Mouse (Mus musculus) kidney, embryonic 15.5 days (tissue): ENCODE data around the gene Fam19a5. TPM values are rescaled to one million over a fixed set of nuclear protein-coding genes. Genes with fewer than 3 reads are reported as not detected.

Experiments
- ATAC-seq: fragments of 200-750 bp; cut with Nextera tagmentation; replicated peaks from 2 replicates; pipeline ENCODE4 v1.8.0; 2017; ENCODE audit warnings: moderate TSS enrichment; ENCODE audit not compliant: low FRiP score
- H3K27ac ChIP-seq: fragments of 300-500 bp; sonication (generic); 2 replicates; pipeline ENCODE4 v1.5.1; 2015; ENCODE audit warnings: mild to moderate bottlenecking, inconsistent platforms
- H3K27me3 ChIP-seq: fragments of 300-500 bp; sonication (generic); 2 replicates; pipeline ENCODE4 v1.6.1; 2015; ENCODE audit warnings: inconsistent platforms
- H3K36me3 ChIP-seq: fragments of 300-500 bp; sonication (generic); 2 replicates; pipeline ENCODE4 v1.6.1; 2015; ENCODE audit warnings: inconsistent platforms
- H3K4me1 ChIP-seq: fragments of 300-500 bp; sonication (generic); 2 replicates; pipeline ENCODE4 v1.6.1; 2015; ENCODE audit warnings: inconsistent platforms
- H3K4me2 ChIP-seq: fragments of 300-500 bp; sonication (generic); 2 replicates; pipeline ENCODE4 v1.6.1; 2015; ENCODE audit warnings: moderate library complexity, mild to moderate bottlenecking, inconsistent platforms
- H3K4me3 ChIP-seq: fragments of 300-500 bp; sonication (generic); replicated peaks from 2 replicates; pipeline ENCODE4 v1.5.1; 2015; ENCODE audit warnings: mild to moderate bottlenecking, inconsistent platforms
- H3K9ac ChIP-seq: fragments of 300-500 bp; sonication (generic); 2 replicates; pipeline ENCODE4 v1.6.1; 2015; ENCODE audit warnings: mild to moderate bottlenecking, inconsistent platforms
- H3K9me3 ChIP-seq: fragments of 300-500 bp; sonication (generic); replicated peaks from 2 replicates; pipeline ENCODE4 v1.6.1; 2016; ENCODE audit warnings: inconsistent platforms
- WGBS: fragments of 180-500 bp; shearing (Covaris S2); methylation state at CpG from one replicate; pipeline ENCODE4 v1.1.7; 2015; ENCODE audit warnings: mixed read lengths; 5-methylcytosine and 5-hydroxymethylcytosine counted together
- polyA plus RNA-seq: library from polyadenylated mRNA; unstranded; fragments of >200 nt; fragmentation: Nextera tagmentation; extraction: Ambion mirVana; gene quantifications from 2 replicates; pipeline ENCODE4 v1.2.1, GENCODE M21; 2015

The Fam19a5 gene
- polyA plus RNA-seq, 1 experiment from 2014 or later: 4.7 TPM

GRCm38 (mm10) chr15:87550756-87551155 lies 6.7 kb downstream of the Fam19a5 start:
- no peak for ATAC-seq
- H3K27me3 ChIP-seq: peaks cover 56% of the 10 kb centered on the region
- no peak overlapping the region for H3K4me2 ChIP-seq
- H3K4me3 ChIP-seq: no peak overlapping the region
- WGBS: 54% methylated on average over 5 of the region's 5 CpGs
- no peaks in the 10 kb centered on the region for H3K36me3 ChIP-seq
- no peaks in the 10 kb centered on the region for H3K4me1 ChIP-seq
- H3K9me3 ChIP-seq: no peaks in the 10 kb centered on the region
- H3K9ac ChIP-seq: no peak overlapping the region
- no peak overlapping the region for H3K27ac ChIP-seq

- no peak for ATAC-seq
- Histone ChIP-seq H3K9me3 (no peaks in the 10 kb centered on the region), H3K4me3 (no peak overlapping the region), H3K27me3 (peaks cover 48% of the 10 kb centered on the region), H3K4me1 (no peaks in the 10 kb centered on the region), H3K36me3 (no peaks in the 10 kb centered on the region), H3K27ac (no peak overlapping the region), H3K4me2 (no peak overlapping the region), H3K9ac (no peak overlapping the region)
- WGBS: 41% methylated on average over 8 of the region's 8 CpGs
Measured at GRCm38 (mm10) chr15:87551556-87551955, 7.5 kb downstream of the Fam19a5 start.

DNA sequence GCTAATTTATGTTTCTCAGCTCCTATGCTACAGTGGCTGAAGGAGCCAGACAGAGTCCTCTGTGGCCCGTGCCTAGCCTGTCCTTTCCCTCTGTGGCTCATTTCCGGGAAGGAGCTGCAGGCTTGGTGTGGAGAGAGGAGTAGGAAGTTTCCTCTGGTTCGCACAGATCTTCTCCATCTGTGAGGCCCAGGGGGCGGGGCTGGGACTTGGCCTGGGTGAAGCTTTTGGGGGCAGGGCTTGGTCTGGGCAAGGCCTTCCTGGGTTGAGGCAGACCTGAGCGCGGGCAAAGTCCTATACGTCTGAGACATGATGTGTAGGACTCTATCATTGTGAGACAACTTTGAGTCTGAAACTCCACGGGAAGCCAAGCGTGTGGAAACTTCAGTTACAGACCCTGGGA lies 11.7 kb downstream of the Fam19a5 start:
- Histone ChIP-seq H3K9ac (no peak overlapping the region), H3K36me3 (no peaks in the 10 kb centered on the region), H3K27ac (no peak overlapping the region), H3K4me3 (no peak overlapping the region), H3K4me1 (no peaks in the 10 kb centered on the region), H3K9me3 (no peaks in the 10 kb centered on the region), H3K4me2 (no peak overlapping the region), H3K27me3 (peaks cover 10% of the 10 kb centered on the region)
- WGBS: 73% methylated on average over 9 of the region's 9 CpGs
- ATAC-seq: no peak

DNA sequence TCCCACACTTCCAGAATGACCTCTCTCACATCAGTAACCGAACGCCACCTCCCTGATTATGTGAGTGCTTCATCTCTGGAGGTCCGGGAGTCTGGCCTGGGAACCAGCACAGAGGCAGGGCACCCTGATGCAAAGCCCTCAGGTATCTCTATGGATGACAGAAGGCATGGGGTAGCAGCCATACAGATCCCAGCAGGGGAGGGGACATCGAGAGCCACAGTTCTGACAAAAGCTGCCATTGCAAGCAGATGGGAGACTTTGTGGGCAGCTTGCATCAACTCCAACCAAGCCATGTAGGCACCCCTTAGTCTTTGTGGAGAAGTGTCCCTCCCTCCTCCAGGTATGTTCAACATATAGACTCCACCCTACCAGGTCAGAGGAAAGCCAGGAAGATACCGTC lies 20.2 kb downstream of the Fam19a5 start:
- ATAC-seq: no peak

GRCm38 (mm10) chr15:87566040-87566929 lies 22.2 kb downstream of the Fam19a5 start:
- ATAC-seq: peak; percentile 57; the same call in 1 of the 2 replicates
- WGBS: 53% methylated on average over 11 of the region's 11 CpGs
- peak overlapping the region; percentile 32; the same call in 1 of the 2 replicates for H3K27ac ChIP-seq

More for the DNA sequence above, 20.2 kb downstream of the Fam19a5 start:
- no peak overlapping the region for H3K4me3 ChIP-seq
- no peak overlapping the region for H3K27ac ChIP-seq
- peaks cover 11% of the 10 kb centered on the region for H3K4me1 ChIP-seq
- no peaks in the 10 kb centered on the region for H3K36me3 ChIP-seq
- H3K27me3 ChIP-seq: no peaks in the 10 kb centered on the region
- H3K9ac ChIP-seq: no peak overlapping the region
- H3K4me2 ChIP-seq: no peak overlapping the region
- H3K9me3 ChIP-seq: no peaks in the 10 kb centered on the region
- WGBS: 92% methylated on average over 5 of the region's 5 CpGs

DNA sequence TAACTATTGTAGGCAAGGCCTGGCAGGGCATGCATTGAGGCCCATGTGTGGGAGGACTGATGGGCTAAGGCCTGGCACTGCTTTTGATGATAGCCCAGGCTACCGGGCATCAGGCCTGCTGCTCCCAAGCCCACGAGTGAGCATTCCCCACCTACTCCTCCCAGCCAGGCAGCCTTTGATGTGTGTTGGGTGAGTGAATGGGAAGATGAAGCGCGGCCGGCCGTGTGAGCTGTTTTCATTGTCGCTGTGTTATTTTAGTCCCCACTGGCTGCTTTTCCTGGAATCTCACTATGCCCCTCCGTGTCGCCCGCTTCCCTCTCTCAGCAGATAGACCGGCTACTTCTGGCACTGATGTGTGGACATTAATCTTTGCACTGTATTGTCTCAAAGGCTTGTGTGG lies 26.1 kb downstream of the Fam19a5 start:
- WGBS: 48% methylated on average over 11 of the region's 11 CpGs
- H3K9me3 ChIP-seq: no peaks in the 10 kb centered on the region
- H3K4me1 ChIP-seq: peaks cover 11% of the 10 kb centered on the region
- no peak overlapping the region for H3K9ac ChIP-seq
- ATAC-seq: no peak
- H3K4me2 ChIP-seq: no peak overlapping the region
- no peaks in the 10 kb centered on the region for H3K36me3 ChIP-seq
- no peaks in the 10 kb centered on the region for H3K27me3 ChIP-seq
- no peak overlapping the region for H3K4me3 ChIP-seq
- H3K27ac ChIP-seq: no peak overlapping the region

More at GRCm38 (mm10) chr15:87566040-87566929, 22.2 kb downstream of the Fam19a5 start:
- Histone ChIP-seq H3K9ac (no peak overlapping the region), H3K4me2 (no peak overlapping the region), H3K4me1 (peaks cover 11% of the 10 kb centered on the region), H3K4me3 (no peak overlapping the region), H3K9me3 (no peaks in the 10 kb centered on the region), H3K27me3 (no peaks in the 10 kb centered on the region), H3K36me3 (no peaks in the 10 kb centered on the region)

DNA sequence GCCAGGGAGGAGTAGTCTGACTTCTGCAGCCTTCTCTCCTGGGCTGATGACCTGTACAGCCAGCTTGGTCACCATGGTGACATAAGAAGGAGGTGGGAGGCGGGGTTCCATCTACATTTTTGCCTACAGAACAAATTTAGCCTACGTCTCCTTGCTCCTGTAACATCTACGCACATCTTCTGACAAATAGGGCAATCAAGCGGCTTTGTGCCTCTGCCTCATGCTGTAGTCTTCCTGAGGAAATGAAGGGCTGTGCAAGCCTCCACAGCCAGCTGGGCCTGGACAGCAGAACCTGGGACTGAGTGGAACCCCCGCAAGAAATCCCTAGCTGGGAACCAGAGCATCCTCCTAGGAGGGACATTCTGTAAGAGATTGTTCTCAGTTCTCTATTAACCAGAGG lies 35.8 kb downstream of the Fam19a5 start:
- Histone ChIP-seq H3K4me2 (no peak overlapping the region), H3K36me3 (no peaks in the 10 kb centered on the region), H3K9ac (no peak overlapping the region), H3K9me3 (no peaks in the 10 kb centered on the region), H3K27ac (no peak overlapping the region), H3K4me3 (no peak overlapping the region), H3K27me3 (no peaks in the 10 kb centered on the region), H3K4me1 (no peaks in the 10 kb centered on the region)
- WGBS: 81% methylated on average over 5 of the region's 5 CpGs
- no peak for ATAC-seq

GRCm38 (mm10) chr15:87583921-87584621 lies 40.0 kb downstream of the Fam19a5 start:
- 82% methylated on average over 26 of the region's 26 CpGs for WGBS

DNA sequence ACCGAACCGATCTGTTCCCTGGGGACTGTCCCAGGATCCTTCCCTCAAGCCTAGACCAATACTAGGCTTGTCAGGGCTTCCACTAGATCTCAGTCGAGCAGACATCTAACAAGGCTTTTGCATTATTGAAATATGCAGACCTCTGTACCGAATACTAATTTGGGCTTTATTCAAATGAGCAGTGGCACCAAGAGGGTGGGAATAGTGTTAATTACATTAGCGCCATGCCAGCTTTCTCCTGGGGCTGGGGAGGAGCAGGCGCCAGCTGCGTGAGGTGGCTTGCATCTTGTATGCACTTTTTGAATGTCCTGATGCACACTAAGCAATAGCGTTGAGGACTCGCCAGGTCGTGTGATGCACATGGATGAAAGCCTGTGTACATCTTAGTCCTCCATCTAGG lies 46.9 kb downstream of the Fam19a5 start:
- Histone ChIP-seq H3K27ac (no peak overlapping the region), H3K4me3 (no peak overlapping the region), H3K36me3 (no peaks in the 10 kb centered on the region), H3K4me1 (no peaks in the 10 kb centered on the region), H3K27me3 (no peaks in the 10 kb centered on the region), H3K4me2 (no peak overlapping the region), H3K9ac (no peak overlapping the region), H3K9me3 (no peaks in the 10 kb centered on the region)
- WGBS: 93% methylated on average over 10 of the region's 10 CpGs
- ATAC-seq: no peak

More at GRCm38 (mm10) chr15:87583921-87584621, 40.0 kb downstream of the Fam19a5 start:
- no peak overlapping the region for H3K27ac ChIP-seq
- H3K9me3 ChIP-seq: no peaks in the 10 kb centered on the region
- no peak overlapping the region for H3K9ac ChIP-seq
- H3K4me3 ChIP-seq: no peak overlapping the region
- H3K4me1 ChIP-seq: no peaks in the 10 kb centered on the region
- H3K4me2 ChIP-seq: no peak overlapping the region
- H3K36me3 ChIP-seq: no peaks in the 10 kb centered on the region
- ATAC-seq: no peak
- H3K27me3 ChIP-seq: no peaks in the 10 kb centered on the region

DNA sequence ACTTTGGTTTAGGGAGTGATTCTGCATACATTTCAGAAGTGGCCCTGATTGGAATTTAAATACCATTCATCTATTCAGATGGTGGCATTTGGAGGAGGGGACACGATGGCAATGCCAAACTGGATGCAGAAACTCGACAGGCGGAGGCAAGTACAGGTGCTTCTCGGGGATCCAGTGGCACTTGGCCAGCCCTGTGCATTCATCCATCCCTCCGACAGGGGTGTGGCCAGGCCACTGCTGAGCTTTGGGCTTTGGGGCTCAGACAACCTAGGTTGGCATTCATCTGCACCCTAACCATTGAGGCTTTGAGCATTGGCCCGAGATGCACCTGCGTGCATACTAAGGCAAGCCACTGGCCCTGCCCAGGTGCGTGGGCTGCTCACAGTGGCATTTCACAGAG lies 52.6 kb downstream of the Fam19a5 start:
- Histone ChIP-seq H3K4me1 (no peaks in the 10 kb centered on the region), H3K9me3 (no peaks in the 10 kb centered on the region), H3K27ac (no peak overlapping the region), H3K36me3 (no peaks in the 10 kb centered on the region), H3K4me2 (no peak overlapping the region), H3K9ac (no peak overlapping the region), H3K27me3 (no peaks in the 10 kb centered on the region), H3K4me3 (no peak overlapping the region)
- ATAC-seq: no peak
- 84% methylated on average over 8 of the region's 8 CpGs for WGBS

DNA sequence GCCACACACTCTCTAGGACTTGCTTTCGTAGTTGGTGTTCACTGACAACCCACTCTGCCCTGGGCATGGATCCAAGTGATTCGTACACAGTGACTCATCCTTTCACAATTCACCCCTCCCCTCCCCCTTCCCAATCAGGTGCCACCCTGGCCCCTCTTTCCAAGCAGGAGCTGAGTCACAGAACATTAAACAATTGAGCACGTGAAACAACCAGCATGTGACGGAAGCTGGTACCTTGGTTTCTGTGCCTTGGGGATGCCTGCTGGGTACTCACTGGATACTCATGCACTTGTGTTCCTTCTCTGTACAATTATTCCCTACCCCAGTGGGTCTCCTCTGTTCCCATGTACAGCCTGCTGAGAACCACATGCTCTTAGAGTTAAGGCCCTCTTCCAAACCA lies 53.0 kb downstream of the Fam19a5 start:
- peak; percentile 54; the same call in 1 of the 2 replicates for ATAC-seq
- H3K9ac ChIP-seq: no peak overlapping the region
- H3K27me3 ChIP-seq: no peaks in the 10 kb centered on the region
- no peaks in the 10 kb centered on the region for H3K4me1 ChIP-seq
- no peaks in the 10 kb centered on the region for H3K36me3 ChIP-seq
- no peaks in the 10 kb centered on the region for H3K9me3 ChIP-seq
- no peak overlapping the region for H3K27ac ChIP-seq
- no peak overlapping the region for H3K4me3 ChIP-seq
- 66% methylated on average over 4 of the region's 4 CpGs for WGBS
- H3K4me2 ChIP-seq: no peak overlapping the region

GRCm38 (mm10) chr15:87597766-87598165 lies 53.7 kb downstream of the Fam19a5 start:
- H3K9ac ChIP-seq: no peak overlapping the region
- H3K27ac ChIP-seq: no peak overlapping the region
- no peaks in the 10 kb centered on the region for H3K9me3 ChIP-seq
- H3K4me3 ChIP-seq: no peak overlapping the region
- H3K27me3 ChIP-seq: no peaks in the 10 kb centered on the region
- H3K4me2 ChIP-seq: no peak overlapping the region
- no peaks in the 10 kb centered on the region for H3K36me3 ChIP-seq
- no peak for ATAC-seq
- H3K4me1 ChIP-seq: no peaks in the 10 kb centered on the region
- WGBS: 90% methylated on average over 4 of the region's 4 CpGs
